Mouse (Mus musculus): Measurements from ENCODE around the gene Sowahb. TPM values are rescaled to one million over a fixed set of nuclear protein-coding genes. Genes with fewer than 3 reads are reported as not detected.

Gene Sowahb
- 10 to 100 TPM; 15.2 to 18.2 (median 17.4) TPM for total RNA-seq (2022)

GRCm38 (mm10) chr5:93044584-93045370 lies at the start of gene Sowahb:
Sowahb (minus strand) TSS chr5:93045022.
- DNase-seq (ENCODE audit: low spot score in 2 of 2) = peak in 1 of 2 experiments; percentile 51

- DNase-seq (ENCODE audit: low spot score in 2 of 2) = peak in 1 of 2 experiments; percentile 41
These were observed 49.1 kb upstream of the Sowahb start for GRCm38 (mm10) chr5:93093638-93094527.

- DNase-seq (ENCODE audit: low spot score in 2 of 2) = peak; percentile 93 to 94
These were observed 48.2 kb upstream of the Sowahb start, which contains the start of gene Sept11 for GRCm38 (mm10) chr5:93092857-93093622. Sept11 (plus strand) TSS chr5:93093437.

- DNase-seq (ENCODE audit: low spot score in 2 of 2) = peak; percentile 44 to 53
These were observed 47.4 kb upstream of the Sowahb start for GRCm38 (mm10) chr5:93092147-93092781.

GRCm38 (mm10) chr5:93091266-93091665 lies 46.4 kb upstream of the Sowahb start:
- no peak for DNase-seq (ENCODE audit: low spot score in 2 of 2)

GRCm38 (mm10) chr5:93085900-93086299 lies 41.1 kb upstream of the Sowahb start:
- DNase-seq (ENCODE audit: low spot score in 2 of 2) = no peak

- DNase-seq (ENCODE audit: low spot score in 2 of 2) = no peak
These were observed 40.3 kb upstream of the Sowahb start for GRCm38 (mm10) chr5:93085015-93085598.

- DNase-seq (ENCODE audit: low spot score in 2 of 2) = no peak
These were observed 34.8 kb upstream of the Sowahb start for GRCm38 (mm10) chr5:93079596-93079995.

GRCm38 (mm10) chr5:93077661-93078323 lies 33.0 kb upstream of the Sowahb start:
- no peak for DNase-seq (ENCODE audit: low spot score in 2 of 2)

GRCm38 (mm10) chr5:93060865-93061264 lies 16.0 kb upstream of the Sowahb start:
- no peak for DNase-seq (ENCODE audit: low spot score in 2 of 2)

- DNase-seq (ENCODE audit: low spot score in 2 of 2) = no peak
These were observed 9.0 kb upstream of the Sowahb start for GRCm38 (mm10) chr5:93053606-93054397.

GRCm38 (mm10) chr5:93051951-93052350 lies 7.1 kb upstream of the Sowahb start:
- no peak for DNase-seq (ENCODE audit: low spot score in 2 of 2)

- no peak for DNase-seq (ENCODE audit: low spot score in 2 of 2)
These were observed 6.2 kb upstream of the Sowahb start for GRCm38 (mm10) chr5:93051041-93051440.

GRCm38 (mm10) chr5:93049971-93050370 lies 5.1 kb upstream of the Sowahb start:
- DNase-seq (ENCODE audit: low spot score in 2 of 2) = no peak

- no peak for DNase-seq (ENCODE audit: low spot score in 2 of 2)
These were observed 3.8 kb upstream of the Sowahb start for GRCm38 (mm10) chr5:93048481-93049240.

- no peak for DNase-seq (ENCODE audit: low spot score in 2 of 2)
These were observed 1.6 kb upstream of the Sowahb start for GRCm38 (mm10) chr5:93046306-93046845.

- DNase-seq (ENCODE audit: low spot score in 2 of 2) = no peak
These were observed 521 bp upstream of the Sowahb start for GRCm38 (mm10) chr5:93045371-93045714.

Measured in left cerebral cortex, adult 8-10 months (tissue).